Mouse (Mus musculus): ENCODE results near the gene Gins3. TPM values are rescaled to one million over a fixed set of nuclear protein-coding genes. Genes with fewer than 3 reads are reported as not detected.
"Not testable (repeated sequence)": the region's sequence is repeated elsewhere in the genome, so short reads cannot be mapped to it uniquely, and the experiment has no call there.

The Gins3 gene
- polyA plus RNA-seq, 1 experiment: 7.2 TPM

DNA sequence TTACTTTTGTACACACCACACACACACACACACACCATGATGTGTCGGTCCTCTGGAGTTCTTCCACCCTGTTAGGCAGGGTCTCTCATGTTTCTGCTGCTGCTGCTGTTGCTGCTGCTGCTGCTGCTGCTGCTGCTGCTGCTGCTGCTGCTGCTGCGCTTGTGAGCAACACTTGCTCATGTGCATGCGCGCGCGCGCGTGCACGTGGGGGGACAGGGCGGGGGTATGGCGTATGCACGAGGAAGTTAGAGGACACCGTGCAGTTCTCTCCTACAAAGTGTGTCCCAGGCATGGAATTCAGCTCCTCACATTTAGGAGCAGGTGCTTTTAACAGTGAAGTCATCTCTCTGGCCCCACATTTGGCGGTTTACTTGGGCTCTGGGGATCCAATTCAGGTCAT, 38.1 kb upstream of the Gins3 start:
- H3K4me3 ChIP-seq (ENCODE audit: control insufficient read depth, insufficient read depth, low read length): no peak overlapping the region
- 95% methylated on average over 14 of the region's 14 CpGs for WGBS
- H3K27ac ChIP-seq (ENCODE audit: control insufficient read depth, insufficient read depth, low read length): no peak overlapping the region
- DNase-seq: no peak
- no peaks in the 10 kb centered on the region for H3K27me3 ChIP-seq (ENCODE audit: control insufficient read depth, insufficient read depth, low read length)
- H3K36me3 ChIP-seq (ENCODE audit: control insufficient read depth, insufficient read depth, low read length): no peaks in the 10 kb centered on the region
- TF ChIP-seq POLR2A (IDR thresholded peaks at IDR 0.05; ENCODE audit: control insufficient read depth, extremely low read depth, insufficient read depth, low read length, poor library complexity): no peak
- TF ChIP-seq CTCF (IDR thresholded peaks at IDR 0.05; ENCODE audit: borderline replicate concordance, control insufficient read depth, extremely low read depth, insufficient read depth, low read length, poor library complexity): no peak
- H3K4me1 ChIP-seq (replicated peaks; ENCODE audit: control insufficient read depth, insufficient read depth, low read length): no peaks in the 10 kb centered on the region

- TF ChIP-seq POLR2A (IDR thresholded peaks at IDR 0.05; ENCODE audit: control insufficient read depth, extremely low read depth, insufficient read depth, low read length, poor library complexity) (no peak), CTCF (IDR thresholded peaks at IDR 0.05; ENCODE audit: borderline replicate concordance, control insufficient read depth, extremely low read depth, insufficient read depth, low read length, poor library complexity) (no peak)
- Histone ChIP-seq H3K27ac (ENCODE audit: control insufficient read depth, insufficient read depth, low read length) (no peak overlapping the region), H3K4me3 (ENCODE audit: control insufficient read depth, insufficient read depth, low read length) (no peak overlapping the region), H3K36me3 (ENCODE audit: control insufficient read depth, insufficient read depth, low read length) (no peaks in the 10 kb centered on the region), H3K4me1 (replicated peaks; ENCODE audit: control insufficient read depth, insufficient read depth, low read length) (no peaks in the 10 kb centered on the region), H3K27me3 (ENCODE audit: control insufficient read depth, insufficient read depth, low read length) (no peaks in the 10 kb centered on the region)
- DNase-seq: no peak
- 69% methylated on average over 4 of the region's 4 CpGs for WGBS
Measured at GRCm38 (mm10) chr8:95596841-95597241, 36.4 kb upstream of the Gins3 start.

GRCm38 (mm10) chr8:95599861-95600260, 33.4 kb upstream of the Gins3 start:
- DNase-seq: peak; percentile 47

GRCm38 (mm10) chr8:95601306-95601705, 31.9 kb upstream of the Gins3 start:
- Histone ChIP-seq H3K4me3 (ENCODE audit: control insufficient read depth, insufficient read depth, low read length) (no peak overlapping the region), H3K27me3 (ENCODE audit: control insufficient read depth, insufficient read depth, low read length) (no peaks in the 10 kb centered on the region), H3K27ac (ENCODE audit: control insufficient read depth, insufficient read depth, low read length) (no peak overlapping the region), H3K4me1 (replicated peaks; ENCODE audit: control insufficient read depth, insufficient read depth, low read length) (no peaks in the 10 kb centered on the region), H3K36me3 (ENCODE audit: control insufficient read depth, insufficient read depth, low read length) (no peaks in the 10 kb centered on the region)
- WGBS: 84% methylated on average over 15 of the region's 15 CpGs
- TF ChIP-seq POLR2A (IDR thresholded peaks at IDR 0.05; ENCODE audit: control insufficient read depth, extremely low read depth, insufficient read depth, low read length, poor library complexity) (no peak), CTCF (IDR thresholded peaks at IDR 0.05; ENCODE audit: borderline replicate concordance, control insufficient read depth, extremely low read depth, insufficient read depth, low read length, poor library complexity) (no peak)
- DNase-seq: no peak

More at GRCm38 (mm10) chr8:95599861-95600260, 33.4 kb upstream of the Gins3 start:
- WGBS: 21% methylated on average over 11 of the region's 11 CpGs
- Histone ChIP-seq H3K4me3 (ENCODE audit: control insufficient read depth, insufficient read depth, low read length) (no peak overlapping the region), H3K4me1 (replicated peaks; ENCODE audit: control insufficient read depth, insufficient read depth, low read length) (no peaks in the 10 kb centered on the region), H3K27ac (ENCODE audit: control insufficient read depth, insufficient read depth, low read length) (no peak overlapping the region), H3K27me3 (ENCODE audit: control insufficient read depth, insufficient read depth, low read length) (no peaks in the 10 kb centered on the region), H3K36me3 (ENCODE audit: control insufficient read depth, insufficient read depth, low read length) (no peaks in the 10 kb centered on the region)
- TF ChIP-seq POLR2A (IDR thresholded peaks at IDR 0.05; ENCODE audit: control insufficient read depth, extremely low read depth, insufficient read depth, low read length, poor library complexity) (no peak), CTCF (IDR thresholded peaks at IDR 0.05; ENCODE audit: borderline replicate concordance, control insufficient read depth, extremely low read depth, insufficient read depth, low read length, poor library complexity) (no peak)

- Histone ChIP-seq H3K27me3 (ENCODE audit: control insufficient read depth, insufficient read depth, low read length) (no peaks in the 10 kb centered on the region), H3K27ac (ENCODE audit: control insufficient read depth, insufficient read depth, low read length) (no peak overlapping the region), H3K4me1 (replicated peaks; ENCODE audit: control insufficient read depth, insufficient read depth, low read length) (no peaks in the 10 kb centered on the region), H3K36me3 (ENCODE audit: control insufficient read depth, insufficient read depth, low read length) (no peaks in the 10 kb centered on the region), H3K4me3 (ENCODE audit: control insufficient read depth, insufficient read depth, low read length) (no peak overlapping the region)
- TF ChIP-seq CTCF (IDR thresholded peaks at IDR 0.05; ENCODE audit: borderline replicate concordance, control insufficient read depth, extremely low read depth, insufficient read depth, low read length, poor library complexity): no peak
- no peak for TF ChIP-seq POLR2A (IDR thresholded peaks at IDR 0.05; ENCODE audit: control insufficient read depth, extremely low read depth, insufficient read depth, low read length, poor library complexity)
- DNase-seq: no peak
- 68% methylated on average over 2 of the region's 2 CpGs for WGBS
Measured at GRCm38 (mm10) chr8:95602168-95602567, 31.1 kb upstream of the Gins3 start.

- 16% methylated on average over 4 of the region's 5 CpGs for WGBS
- not testable (repeated sequence) for H3K27ac ChIP-seq (ENCODE audit: control insufficient read depth, insufficient read depth, low read length); H3K36me3 ChIP-seq (ENCODE audit: control insufficient read depth, insufficient read depth, low read length); H3K4me3 ChIP-seq (ENCODE audit: control insufficient read depth, insufficient read depth, low read length); DNase-seq; H3K27me3 ChIP-seq (ENCODE audit: control insufficient read depth, insufficient read depth, low read length); H3K4me1 ChIP-seq (replicated peaks; ENCODE audit: control insufficient read depth, insufficient read depth, low read length)
Measured at GRCm38 (mm10) chr8:95606509-95606908, 26.7 kb upstream of the Gins3 start.

DNA sequence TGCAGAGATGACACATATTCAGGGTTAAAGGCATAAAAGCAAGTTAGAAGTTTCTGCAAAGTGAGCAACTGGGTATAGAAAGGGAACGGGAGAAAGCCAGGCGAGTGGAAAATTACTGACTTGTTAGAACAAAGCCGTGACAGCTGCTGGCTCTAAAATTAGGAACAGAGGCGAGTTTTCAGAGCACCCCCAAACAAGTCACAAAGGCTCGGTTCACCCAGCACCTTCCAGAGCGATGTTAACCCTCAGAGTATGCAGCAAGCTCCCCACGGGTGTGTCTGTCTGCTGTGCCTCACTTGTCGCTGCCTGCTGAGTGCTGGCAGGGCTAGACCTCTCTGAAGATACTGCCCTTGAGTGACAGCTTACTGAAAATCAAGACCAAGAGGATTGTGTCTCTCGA, 26.0 kb upstream of the Gins3 start:
- Histone ChIP-seq H3K27ac (ENCODE audit: control insufficient read depth, insufficient read depth, low read length) (no peak overlapping the region), H3K27me3 (ENCODE audit: control insufficient read depth, insufficient read depth, low read length) (no peaks in the 10 kb centered on the region), H3K4me3 (ENCODE audit: control insufficient read depth, insufficient read depth, low read length) (no peak overlapping the region), H3K4me1 (replicated peaks; ENCODE audit: control insufficient read depth, insufficient read depth, low read length) (no peaks in the 10 kb centered on the region), H3K36me3 (ENCODE audit: control insufficient read depth, insufficient read depth, low read length) (no peaks in the 10 kb centered on the region)
- TF ChIP-seq CTCF (IDR thresholded peaks at IDR 0.05; ENCODE audit: borderline replicate concordance, control insufficient read depth, extremely low read depth, insufficient read depth, low read length, poor library complexity): no peak
- TF ChIP-seq POLR2A (IDR thresholded peaks at IDR 0.05; ENCODE audit: control insufficient read depth, extremely low read depth, insufficient read depth, low read length, poor library complexity): no peak
- no peak for DNase-seq
- WGBS: 62% methylated on average over 9 of the region's 9 CpGs
